Mouse (Mus musculus): ENCODE data around the gene Cdk6. TPM values are rescaled to one million over a fixed set of nuclear protein-coding genes. Genes with fewer than 3 reads are reported as not detected.
"Not testable (repeated sequence)": the region's sequence is repeated elsewhere in the genome, so short reads cannot be mapped to it uniquely, and the experiment has no call there.

Gene Cdk6
- polyA plus RNA-seq, 1 experiment, result 8.9 TPM

DNA sequence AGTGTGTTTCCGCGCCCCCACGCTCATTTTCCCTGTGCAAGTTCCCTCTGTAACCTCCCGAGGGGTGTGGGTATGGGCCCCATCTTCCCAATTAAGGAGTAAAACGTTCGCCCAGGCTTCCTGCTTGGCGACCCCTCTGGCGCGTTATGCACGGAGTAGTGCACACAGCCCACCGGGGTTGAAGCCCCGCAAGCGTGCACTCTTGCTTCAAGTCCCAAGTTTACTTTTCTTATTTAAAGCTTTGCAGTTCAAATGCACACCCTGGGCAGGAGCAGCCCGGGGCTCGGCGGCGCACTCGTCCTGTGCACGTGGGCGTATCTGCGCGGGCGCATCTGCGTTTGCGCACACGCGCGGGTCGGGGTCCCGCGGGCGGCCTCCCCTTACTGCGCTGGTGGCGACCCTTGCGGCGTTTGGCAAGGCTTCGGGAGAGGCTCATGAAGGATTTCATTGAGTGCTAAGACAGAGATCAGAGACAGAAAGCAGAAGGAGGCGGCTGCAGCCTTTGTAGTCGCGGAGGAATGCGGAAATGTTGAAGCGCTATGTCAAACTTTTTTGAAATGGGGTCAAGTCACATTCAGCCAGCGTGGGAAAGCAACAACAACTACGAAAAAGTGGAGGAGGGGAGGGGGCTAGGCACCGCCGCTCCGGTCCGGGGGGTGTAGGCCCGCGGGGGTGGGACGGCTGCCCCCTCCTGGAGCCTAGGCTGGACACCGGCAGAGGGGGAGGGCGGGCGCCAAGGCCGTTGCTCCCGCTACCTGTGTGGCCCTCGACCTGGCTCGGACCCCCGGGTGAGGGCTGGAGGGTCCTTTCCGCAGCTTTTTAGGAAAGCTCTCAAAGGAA lies 866 bp downstream of the Cdk6 start:
- TF ChIP-seq MAX (IDR thresholded peaks at IDR 0.05; ENCODE audit: low read depth) (no peak), MYOD1 (IDR thresholded peaks at IDR 0.05; ENCODE audit: control insufficient read depth in 1 of 3, insufficient read length in 2 of 3, low read depth in 2 of 3) (no peak), POLR2AphosphoS2 (IDR thresholded peaks at IDR 0.05; ENCODE audit: insufficient read length, low read depth) (no peak), CEBPB (IDR thresholded peaks at IDR 0.05; ENCODE audit: insufficient read depth, poor library complexity, severe bottlenecking) (no peak), POLR2A (IDR thresholded peaks at IDR 0.05; ENCODE audit: insufficient read length, low read depth) (no peak), MYOG (IDR thresholded peaks at IDR 0.05; ENCODE audit: control insufficient read depth in 1 of 3, insufficient read depth in 1 of 3, insufficient read length in 2 of 3, low read depth in 2 of 3) (no peak), SRF (IDR thresholded peaks at IDR 0.05; ENCODE audit: control insufficient read depth, insufficient read length, low read depth) (no peak), E2F4 (IDR thresholded peaks at IDR 0.05; ENCODE audit: insufficient read depth) (no peak), TCF3 (IDR thresholded peaks at IDR 0.05; ENCODE audit: insufficient read length, low read depth) (no peak), TCF12 (IDR thresholded peaks at IDR 0.05; ENCODE audit: insufficient read depth, poor library complexity, severe bottlenecking) (no peak), REST (IDR thresholded peaks at IDR 0.05; ENCODE audit: insufficient read depth, insufficient read length) (no peak), USF1 (IDR thresholded peaks at IDR 0.05; ENCODE audit: low read depth) (no peak)
- Histone ChIP-seq H3K27me3 (ENCODE audit: control insufficient read depth, insufficient read depth, insufficient read length) (no peaks in the 10 kb centered on the region), H3K36me3 (ENCODE audit: control insufficient read depth, insufficient read depth) (no peaks in the 10 kb centered on the region), H3K79me2 (ENCODE audit: control insufficient read depth, insufficient read depth) (peaks cover 37% of the 10 kb centered on the region), H3ac (ENCODE audit: control insufficient read depth, insufficient read length) (peak overlapping the region; percentile 74), H3K4me2 (ENCODE audit: low read depth) (peak overlapping the region; percentile 84), H3K4me3 (peak overlapping the region; percentile 99)

- Histone ChIP-seq H3ac (ENCODE audit: control insufficient read depth, insufficient read length) (peak overlapping the region; percentile 74), H3K4me2 (ENCODE audit: low read depth) (peak overlapping the region; percentile 84), H3K79me2 (ENCODE audit: control insufficient read depth, insufficient read depth) (peaks cover 45% of the 10 kb centered on the region), H3K4me3 (peak overlapping the region; percentile 99), H3K27me3 (ENCODE audit: control insufficient read depth, insufficient read depth, insufficient read length) (no peaks in the 10 kb centered on the region), H3K36me3 (ENCODE audit: control insufficient read depth, insufficient read depth) (no peaks in the 10 kb centered on the region)
- TF ChIP-seq POLR2AphosphoS2 (IDR thresholded peaks at IDR 0.05; ENCODE audit: insufficient read length, low read depth) (peak; percentile 41), TCF12 (IDR thresholded peaks at IDR 0.05; ENCODE audit: insufficient read depth, poor library complexity, severe bottlenecking) (no peak), TCF3 (IDR thresholded peaks at IDR 0.05; ENCODE audit: insufficient read length, low read depth) (no peak), MYOD1 (IDR thresholded peaks at IDR 0.05; ENCODE audit: control insufficient read depth in 1 of 3, insufficient read length in 2 of 3, low read depth in 2 of 3) (no peak), CEBPB (IDR thresholded peaks at IDR 0.05; ENCODE audit: insufficient read depth, poor library complexity, severe bottlenecking) (no peak), POLR2A (IDR thresholded peaks at IDR 0.05; ENCODE audit: insufficient read length, low read depth) (peak; percentile 50)
Observed at GRCm38 (mm10) chr5:3342771-3343565, 1.7 kb downstream of the Cdk6 start.

GRCm38 (mm10) chr5:3343566-3344080 lies 2.3 kb downstream of the Cdk6 start:
- Histone ChIP-seq H3K4me2 (ENCODE audit: low read depth) (peak overlapping the region; percentile 84), H3K36me3 (ENCODE audit: control insufficient read depth, insufficient read depth) (no peaks in the 10 kb centered on the region), H3K79me2 (ENCODE audit: control insufficient read depth, insufficient read depth) (peaks cover 52% of the 10 kb centered on the region), H3ac (ENCODE audit: control insufficient read depth, insufficient read length) (peak overlapping the region; percentile 74), H3K4me3 (peak overlapping the region; percentile 99), H3K27me3 (ENCODE audit: control insufficient read depth, insufficient read depth, insufficient read length) (no peaks in the 10 kb centered on the region)
- TF ChIP-seq POLR2AphosphoS2 (IDR thresholded peaks at IDR 0.05; ENCODE audit: insufficient read length, low read depth) (no peak), CEBPB (IDR thresholded peaks at IDR 0.05; ENCODE audit: insufficient read depth, poor library complexity, severe bottlenecking) (no peak), MAX (IDR thresholded peaks at IDR 0.05; ENCODE audit: low read depth) (no peak), USF1 (IDR thresholded peaks at IDR 0.05; ENCODE audit: low read depth) (peak; percentile 32), MYOD1 (IDR thresholded peaks at IDR 0.05; ENCODE audit: control insufficient read depth in 1 of 3, insufficient read length in 2 of 3, low read depth in 2 of 3) (peak in 1 of 3 experiments; percentile 15)

- peak; percentile 26 for TF ChIP-seq POLR2A (IDR thresholded peaks at IDR 0.05; ENCODE audit: insufficient read length, low read depth)
- TF ChIP-seq TCF3 (IDR thresholded peaks at IDR 0.05; ENCODE audit: insufficient read length, low read depth), result no peak
- H3K4me3 ChIP-seq, result peak overlapping the region; percentile 99
- H3K79me2 ChIP-seq (ENCODE audit: control insufficient read depth, insufficient read depth), result peaks cover 53% of the 10 kb centered on the region
- no peaks in the 10 kb centered on the region for H3K27me3 ChIP-seq (ENCODE audit: control insufficient read depth, insufficient read depth, insufficient read length)
- no peaks in the 10 kb centered on the region for H3K36me3 ChIP-seq (ENCODE audit: control insufficient read depth, insufficient read depth)
- peak overlapping the region; percentile 74 for H3ac ChIP-seq (ENCODE audit: control insufficient read depth, insufficient read length)
- H3K4me2 ChIP-seq (ENCODE audit: low read depth), result peak overlapping the region; percentile 84
Observed at GRCm38 (mm10) chr5:3344081-3344631, 2.9 kb downstream of the Cdk6 start.

GRCm38 (mm10) chr5:3345540-3345939 lies 4.3 kb downstream of the Cdk6 start:
- H3K36me3 ChIP-seq (ENCODE audit: control insufficient read depth, insufficient read depth); H3K27me3 ChIP-seq (ENCODE audit: control insufficient read depth, insufficient read depth, insufficient read length); H3ac ChIP-seq (ENCODE audit: control insufficient read depth, insufficient read length): not testable (repeated sequence)
- peak overlapping the region; percentile 99 for H3K4me3 ChIP-seq
- H3K79me2 ChIP-seq (ENCODE audit: control insufficient read depth, insufficient read depth), result peaks cover 64% of the 10 kb centered on the region
- peak overlapping the region; percentile 84 for H3K4me2 ChIP-seq (ENCODE audit: low read depth)

DNA sequence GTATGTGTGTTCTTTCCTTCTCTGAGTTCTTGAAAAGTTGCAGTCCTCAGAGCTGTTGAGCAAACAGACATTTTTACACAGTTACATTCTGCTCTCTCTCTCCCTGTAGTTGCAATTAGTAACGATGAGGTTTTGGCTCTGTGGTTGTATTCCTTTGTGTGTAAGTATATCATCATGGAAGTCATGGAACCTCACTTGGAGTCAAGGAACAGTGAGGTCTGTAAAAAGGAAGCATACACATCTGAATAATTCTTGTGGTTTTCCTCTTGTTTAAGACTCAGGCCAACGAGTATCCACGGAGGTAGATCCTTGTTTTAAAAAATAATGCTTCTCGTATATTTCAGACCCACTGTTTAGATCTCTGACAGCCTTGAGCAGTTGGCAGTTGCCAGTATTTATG lies 8.1 kb downstream of the Cdk6 start:
- peaks cover 71% of the 10 kb centered on the region for H3K79me2 ChIP-seq (ENCODE audit: control insufficient read depth, insufficient read depth)

GRCm38 (mm10) chr5:3351836-3352235 lies 10.6 kb downstream of the Cdk6 start:
- not testable (repeated sequence) for H3ac ChIP-seq (ENCODE audit: control insufficient read depth, insufficient read length); H3K36me3 ChIP-seq (ENCODE audit: control insufficient read depth, insufficient read depth); H3K4me3 ChIP-seq; H3K4me2 ChIP-seq (ENCODE audit: low read depth); H3K27me3 ChIP-seq (ENCODE audit: control insufficient read depth, insufficient read depth, insufficient read length)
- H3K79me2 ChIP-seq (ENCODE audit: control insufficient read depth, insufficient read depth), result peaks cover 71% of the 10 kb centered on the region

More for the DNA sequence above, 8.1 kb downstream of the Cdk6 start:
- H3K4me3 ChIP-seq; H3K27me3 ChIP-seq (ENCODE audit: control insufficient read depth, insufficient read depth, insufficient read length); H3K36me3 ChIP-seq (ENCODE audit: control insufficient read depth, insufficient read depth); H3K4me2 ChIP-seq (ENCODE audit: low read depth); H3ac ChIP-seq (ENCODE audit: control insufficient read depth, insufficient read length): not testable (repeated sequence)

All from myocyte (in vitro differentiated cells).